Mouse (Mus musculus): Measurements from ENCODE around the gene Tnnc2. TPM values are rescaled to one million over a fixed set of nuclear protein-coding genes. Genes with fewer than 3 reads are reported as not detected.

Tnnc2 gene
- polyA plus RNA-seq, 1 experiment from 2014 or later = 377 TPM

- no peak for ATAC-seq (ENCODE audit: insufficient read depth, low FRiP score)
- Histone ChIP-seq H3K4me1 (ENCODE audit: control insufficient read depth, insufficient read depth, low read length) (peaks cover 17% of the 10 kb centered on the region), H3K4me3 (replicated peaks; ENCODE audit: low read length) (peak overlapping the region; percentile 75), H3K4me2 (ENCODE audit: low read depth, low read length) (peak overlapping the region; percentile 86), H3K27me3 (ENCODE audit: control insufficient read depth, insufficient read depth, low read length) (no peaks in the 10 kb centered on the region), H3K9ac (ENCODE audit: low read length) (peak overlapping the region; percentile 98), H3K9me3 (replicated peaks; ENCODE audit: control insufficient read depth, low read length) (no peaks in the 10 kb centered on the region), H3K27ac (ENCODE audit: low read length) (peak overlapping the region; percentile 48), H3K36me3 (ENCODE audit: control insufficient read depth, insufficient read depth, low read length) (0 out of 2 replicates have a peak, but pooled peaks cover 8% of the 10 kb centered on the region)
- 42% methylated on average over 8 of the region's 8 CpGs for WGBS
Observed at GRCm38 (mm10) chr2:164746693-164747092, 33.1 kb downstream of the Tnnc2 start.

- H3K27ac ChIP-seq (ENCODE audit: low read length) = peak within 1 kb of the TSS; percentile 48
- H3K4me2 ChIP-seq (ENCODE audit: low read depth, low read length) = peak within 1 kb of the TSS; percentile 86
- ATAC-seq (ENCODE audit: insufficient read depth, low FRiP score) = peak; percentile 92
- peak within 1 kb of the TSS; percentile 75 for H3K4me3 ChIP-seq (replicated peaks; ENCODE audit: low read length)
- H3K36me3 ChIP-seq (ENCODE audit: control insufficient read depth, insufficient read depth, low read length) = 0 out of 2 replicates have a peak, but pooled peaks cover 8% of the 10 kb centered on the region
- H3K4me1 ChIP-seq (ENCODE audit: control insufficient read depth, insufficient read depth, low read length) = peaks cover 17% of the 10 kb centered on the region
- H3K9me3 ChIP-seq (replicated peaks; ENCODE audit: control insufficient read depth, low read length) = no peaks in the 10 kb centered on the region
- under 1% methylated on average over 70 of the region's 70 CpGs for WGBS
- H3K27me3 ChIP-seq (ENCODE audit: control insufficient read depth, insufficient read depth, low read length) = no peaks in the 10 kb centered on the region
- peak within 1 kb of the TSS; percentile 98 for H3K9ac ChIP-seq (ENCODE audit: low read length)
Observed at GRCm38 (mm10) chr2:164745843-164746479, 33.8 kb downstream of the Tnnc2 start, which contains the start of the genes Wfdc3 and Dnttip1. Gene Wfdc3, minus strand, starts transcription at chr2:164745931. Gene Dnttip1, plus strand, starts transcription at chr2:164745983.

- Histone ChIP-seq H3K4me2 (ENCODE audit: low read depth, low read length) (peak overlapping the region; percentile 86), H3K9me3 (replicated peaks; ENCODE audit: control insufficient read depth, low read length) (no peaks in the 10 kb centered on the region), H3K4me3 (replicated peaks; ENCODE audit: low read length) (peak overlapping the region; percentile 75), H3K36me3 (ENCODE audit: control insufficient read depth, insufficient read depth, low read length) (0 out of 2 replicates have a peak, but pooled peaks cover 2% of the 10 kb centered on the region), H3K27ac (ENCODE audit: low read length) (no peak overlapping the region), H3K27me3 (ENCODE audit: control insufficient read depth, insufficient read depth, low read length) (no peaks in the 10 kb centered on the region), H3K9ac (ENCODE audit: low read length) (peak overlapping the region; percentile 98; the same call in 1 of the 2 replicates), H3K4me1 (ENCODE audit: control insufficient read depth, insufficient read depth, low read length) (peaks cover 17% of the 10 kb centered on the region)
- 70% methylated on average over 13 of the region's 13 CpGs for WGBS
- ATAC-seq (ENCODE audit: insufficient read depth, low FRiP score) = no peak
Observed at GRCm38 (mm10) chr2:164744987-164745386, 34.8 kb downstream of the Tnnc2 start.

- Histone ChIP-seq H3K36me3 (ENCODE audit: control insufficient read depth, insufficient read depth, low read length) (no peaks in the 10 kb centered on the region), H3K4me1 (ENCODE audit: control insufficient read depth, insufficient read depth, low read length) (peaks cover under 1% of the 10 kb centered on the region; the same call in 1 of the 2 replicates), H3K4me2 (ENCODE audit: low read depth, low read length) (no peak overlapping the region), H3K27me3 (ENCODE audit: control insufficient read depth, insufficient read depth, low read length) (no peaks in the 10 kb centered on the region), H3K9ac (ENCODE audit: low read length) (no peak overlapping the region), H3K9me3 (replicated peaks; ENCODE audit: control insufficient read depth, low read length) (no peaks in the 10 kb centered on the region), H3K4me3 (replicated peaks; ENCODE audit: low read length) (no peak overlapping the region), H3K27ac (ENCODE audit: low read length) (no peak overlapping the region)
- no peak for ATAC-seq (ENCODE audit: insufficient read depth, low FRiP score)
- 59% methylated on average over 7 of the region's 7 CpGs for WGBS
Observed at GRCm38 (mm10) chr2:164739876-164740275, 39.9 kb downstream of the Tnnc2 start.

GRCm38 (mm10) chr2:164737377-164738090 lies 42.2 kb downstream of the Tnnc2 start:
- Histone ChIP-seq H3K4me3 (replicated peaks; ENCODE audit: low read length) (no peak overlapping the region), H3K4me1 (ENCODE audit: control insufficient read depth, insufficient read depth, low read length) (no peaks in the 10 kb centered on the region), H3K36me3 (ENCODE audit: control insufficient read depth, insufficient read depth, low read length) (no peaks in the 10 kb centered on the region), H3K9me3 (replicated peaks; ENCODE audit: control insufficient read depth, low read length) (no peaks in the 10 kb centered on the region), H3K27me3 (ENCODE audit: control insufficient read depth, insufficient read depth, low read length) (no peaks in the 10 kb centered on the region), H3K9ac (ENCODE audit: low read length) (no peak overlapping the region), H3K4me2 (ENCODE audit: low read depth, low read length) (no peak overlapping the region), H3K27ac (ENCODE audit: low read length) (peak overlapping the region; percentile 63)
- peak; percentile 85 for ATAC-seq (ENCODE audit: insufficient read depth, low FRiP score)
- 54% methylated on average over 3 of the region's 3 CpGs for WGBS

GRCm38 (mm10) chr2:164735446-164735845 lies 44.3 kb downstream of the Tnnc2 start:
- Histone ChIP-seq H3K4me2 (ENCODE audit: low read depth, low read length) (no peak overlapping the region), H3K27ac (ENCODE audit: low read length) (peak overlapping the region; percentile 51; the same call in 1 of the 2 replicates), H3K9me3 (replicated peaks; ENCODE audit: control insufficient read depth, low read length) (no peaks in the 10 kb centered on the region), H3K4me1 (ENCODE audit: control insufficient read depth, insufficient read depth, low read length) (no peaks in the 10 kb centered on the region), H3K36me3 (ENCODE audit: control insufficient read depth, insufficient read depth, low read length) (no peaks in the 10 kb centered on the region), H3K27me3 (ENCODE audit: control insufficient read depth, insufficient read depth, low read length) (no peaks in the 10 kb centered on the region), H3K9ac (ENCODE audit: low read length) (no peak overlapping the region), H3K4me3 (replicated peaks; ENCODE audit: low read length) (no peak overlapping the region)
- ATAC-seq (ENCODE audit: insufficient read depth, low FRiP score) = no peak
- 78% methylated on average over 5 of the region's 5 CpGs for WGBS

- peak overlapping the region; percentile 51; the same call in 1 of the 2 replicates for H3K27ac ChIP-seq (ENCODE audit: low read length)
- no peak; the same call in 1 of the 2 replicates for ATAC-seq (ENCODE audit: insufficient read depth, low FRiP score)
- no peaks in the 10 kb centered on the region for H3K27me3 ChIP-seq (ENCODE audit: control insufficient read depth, insufficient read depth, low read length)
- H3K4me2 ChIP-seq (ENCODE audit: low read depth, low read length) = no peak overlapping the region
- H3K9ac ChIP-seq (ENCODE audit: low read length) = no peak overlapping the region
- no peaks in the 10 kb centered on the region for H3K9me3 ChIP-seq (replicated peaks; ENCODE audit: control insufficient read depth, low read length)
- 60% methylated on average over 5 of the region's 5 CpGs for WGBS
- no peaks in the 10 kb centered on the region for H3K4me1 ChIP-seq (ENCODE audit: control insufficient read depth, insufficient read depth, low read length)
- H3K4me3 ChIP-seq (replicated peaks; ENCODE audit: low read length) = no peak overlapping the region
- H3K36me3 ChIP-seq (ENCODE audit: control insufficient read depth, insufficient read depth, low read length) = no peaks in the 10 kb centered on the region
Observed at GRCm38 (mm10) chr2:164734839-164735238, 44.9 kb downstream of the Tnnc2 start.

- Histone ChIP-seq H3K9me3 (replicated peaks; ENCODE audit: control insufficient read depth, low read length) (no peaks in the 10 kb centered on the region), H3K4me1 (ENCODE audit: control insufficient read depth, insufficient read depth, low read length) (no peaks in the 10 kb centered on the region), H3K4me3 (replicated peaks; ENCODE audit: low read length) (no peak overlapping the region), H3K9ac (ENCODE audit: low read length) (no peak overlapping the region), H3K4me2 (ENCODE audit: low read depth, low read length) (no peak overlapping the region), H3K27ac (ENCODE audit: low read length) (no peak overlapping the region), H3K27me3 (ENCODE audit: control insufficient read depth, insufficient read depth, low read length) (no peaks in the 10 kb centered on the region), H3K36me3 (ENCODE audit: control insufficient read depth, insufficient read depth, low read length) (no peaks in the 10 kb centered on the region)
- no peak for ATAC-seq (ENCODE audit: insufficient read depth, low FRiP score)
- 34% methylated on average over 2 of the region's 2 CpGs for WGBS
Observed at GRCm38 (mm10) chr2:164733259-164733658, 46.5 kb downstream of the Tnnc2 start.

GRCm38 (mm10) chr2:164731719-164732118 lies 48.0 kb downstream of the Tnnc2 start:
- H3K9ac ChIP-seq (ENCODE audit: low read length) = no peak overlapping the region
- 55% methylated on average over 5 of the region's 5 CpGs for WGBS
- H3K36me3 ChIP-seq (ENCODE audit: control insufficient read depth, insufficient read depth, low read length) = no peaks in the 10 kb centered on the region
- no peak overlapping the region for H3K4me3 ChIP-seq (replicated peaks; ENCODE audit: low read length)
- H3K9me3 ChIP-seq (replicated peaks; ENCODE audit: control insufficient read depth, low read length) = no peaks in the 10 kb centered on the region
- no peak overlapping the region; the same call in 1 of the 2 replicates for H3K27ac ChIP-seq (ENCODE audit: low read length)
- H3K27me3 ChIP-seq (ENCODE audit: control insufficient read depth, insufficient read depth, low read length) = no peaks in the 10 kb centered on the region
- H3K4me2 ChIP-seq (ENCODE audit: low read depth, low read length) = no peak overlapping the region
- H3K4me1 ChIP-seq (ENCODE audit: control insufficient read depth, insufficient read depth, low read length) = no peaks in the 10 kb centered on the region
- no peak; the same call in 1 of the 2 replicates for ATAC-seq (ENCODE audit: insufficient read depth, low FRiP score)

Measured in stomach, embryonic 16.5 days (tissue).